Mouse (Mus musculus) CD8-positive naive resting alpha-beta T cell, adult 57 days (primary cell): ENCODE measurements around the gene Rnf208. TPM values are rescaled to one million over a fixed set of nuclear protein-coding genes. Genes with fewer than 3 reads are reported as not detected.

Experiments
- total RNA-seq: library from RNA; stranded (reverse); gene quantifications from one replicate; pipeline ENCODE4 v1.2.4, GENCODE M21; 2023

Gene Rnf208
- not detected for total RNA-seq

DNA sequence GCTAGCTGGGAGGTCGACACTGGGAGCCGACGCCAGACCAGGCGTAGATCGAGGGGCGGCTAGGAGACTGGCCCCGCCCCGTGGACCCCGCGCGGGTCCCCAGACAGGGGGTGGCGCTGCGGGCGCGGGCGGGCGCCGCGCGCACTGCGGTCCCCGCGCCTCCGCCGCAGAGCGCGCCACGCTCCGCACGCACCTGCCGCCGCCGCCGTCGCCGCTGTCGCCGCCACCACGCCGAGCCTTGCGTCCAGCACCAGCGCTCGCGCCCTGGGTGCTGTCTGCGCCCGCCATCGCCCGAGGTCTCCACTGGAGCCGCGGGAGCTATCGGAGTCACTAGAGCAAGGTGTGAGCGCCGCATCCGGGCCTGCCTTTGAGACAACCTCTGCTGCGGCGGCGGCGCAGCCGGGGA, at the start of gene Rnf208, which contains the start of gene Cysrt1:
Rnf208 (plus strand) TSS at position 155 of the 406 bp plus-strand sequence.
Cysrt1 (minus strand) TSS at position 352 of the 406 bp plus-strand sequence.

DNA sequence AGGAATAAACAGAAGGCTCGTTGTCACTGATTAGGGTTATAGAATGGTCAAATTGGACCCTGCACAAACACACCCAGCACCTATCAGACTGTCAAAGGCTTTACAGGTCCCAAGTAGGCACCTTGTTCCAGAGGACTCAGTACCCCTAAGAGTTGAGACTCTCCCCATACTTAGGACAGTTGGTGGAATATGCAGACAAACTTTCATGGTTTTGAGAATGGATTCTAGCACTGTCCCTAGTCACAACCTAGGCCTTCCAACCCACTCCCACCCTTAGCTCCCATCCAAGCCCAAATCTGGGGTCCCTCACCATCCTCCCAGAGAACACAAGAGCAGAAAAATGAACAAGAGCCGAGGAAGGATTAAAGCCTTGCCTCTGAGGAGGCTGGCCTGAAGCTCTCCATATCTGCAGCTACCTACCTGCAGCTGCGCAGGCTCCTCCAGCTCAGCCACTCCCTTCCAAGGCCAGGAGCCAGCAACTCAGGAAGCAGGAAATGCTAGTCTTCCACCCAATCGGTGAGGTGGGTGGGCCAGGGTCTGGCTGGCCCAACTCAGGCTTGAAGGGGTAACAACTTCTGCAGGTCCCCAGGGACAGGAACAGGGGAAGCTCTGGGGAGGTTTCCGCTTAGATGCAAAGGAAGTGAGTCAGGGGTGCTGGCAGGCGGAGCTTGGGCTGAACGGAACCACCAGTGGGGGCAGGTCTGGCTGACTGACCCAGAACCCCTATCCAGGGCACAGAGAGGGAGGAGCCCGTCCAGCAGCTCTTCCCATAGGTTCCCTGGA, 45.7 kb upstream of the Rnf208 start, which contains the start of gene Tor4a:
Tor4a (minus strand) TSS at position 715 of the 783 bp plus-strand sequence.

DNA sequence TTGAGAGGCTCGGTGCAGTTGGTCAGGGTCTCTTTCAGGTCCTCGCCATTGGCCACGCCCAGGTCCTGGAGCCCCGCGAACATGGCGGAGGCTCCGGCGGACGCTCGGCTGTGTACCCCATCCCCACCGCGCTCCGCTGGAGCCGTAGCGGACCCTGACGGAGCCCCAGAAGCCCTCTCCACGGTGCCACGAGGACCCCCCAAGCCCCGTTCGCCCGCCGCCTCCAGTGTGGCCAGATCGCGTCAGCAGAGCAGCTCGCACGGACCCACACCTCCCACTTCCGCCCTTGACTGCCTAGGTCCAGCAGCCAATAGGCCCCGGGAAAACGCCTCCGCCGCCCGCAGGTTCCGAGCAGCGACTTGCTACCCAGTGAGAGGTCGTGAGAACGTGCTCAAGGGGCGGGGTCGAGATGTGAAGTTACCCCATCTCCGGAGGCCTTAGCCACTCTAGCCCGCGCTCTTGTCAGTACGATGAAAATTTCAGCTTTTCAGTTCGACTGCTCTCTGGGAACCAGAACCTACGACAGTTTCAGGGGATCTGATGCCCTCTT, 30.9 kb upstream of the Rnf208 start, which contains the start of gene Nelfb:
Nelfb (minus strand) TSS at position 369 of the 550 bp plus-strand sequence.

DNA sequence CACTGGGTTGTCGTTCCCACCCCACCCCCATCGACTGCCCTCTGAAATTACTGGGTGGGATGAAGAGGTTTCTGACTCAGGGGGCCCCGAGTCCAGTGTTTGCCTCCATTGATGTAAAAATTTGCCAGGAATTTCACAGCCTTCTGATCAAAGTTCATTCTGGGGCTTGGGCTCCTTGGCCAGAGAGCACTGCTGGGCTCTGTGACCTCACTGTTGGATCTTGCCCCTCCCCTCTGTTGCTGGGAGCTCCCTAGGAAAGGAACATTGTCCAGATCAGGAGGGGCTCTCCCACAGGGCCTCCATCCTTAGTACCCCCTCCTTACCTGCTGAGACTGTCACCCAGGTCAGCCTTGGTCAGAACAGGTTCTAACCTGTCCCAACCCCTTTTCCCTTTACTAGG, 27.6 kb upstream of the Rnf208 start, which contains the start of gene Stpg3:
Stpg3 (minus strand) TSS at position 194 of the 400 bp plus-strand sequence.

DNA sequence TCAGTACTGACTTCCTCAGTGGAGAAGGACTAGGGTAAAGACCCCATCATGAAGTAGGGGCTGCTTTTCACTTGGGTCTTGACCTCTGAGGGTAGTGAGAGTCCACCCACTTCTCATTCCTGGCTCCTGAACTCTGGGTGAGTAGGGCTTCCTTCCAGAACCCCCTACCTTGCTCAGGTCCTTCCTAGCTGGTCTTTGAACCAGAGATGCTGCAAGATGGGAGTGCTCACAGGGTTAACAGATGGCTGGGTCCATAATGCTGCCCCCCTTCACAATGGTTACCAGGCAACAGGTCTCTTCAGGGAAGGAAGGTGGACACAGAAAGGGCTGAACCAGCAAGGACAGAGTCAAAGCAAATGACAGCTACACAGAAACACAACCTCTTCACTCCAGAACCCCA, 23.6 kb upstream of the Rnf208 start, which contains the start of gene Fam166a:
Fam166a (plus strand) TSS at position 301 of the 400 bp plus-strand sequence.

DNA sequence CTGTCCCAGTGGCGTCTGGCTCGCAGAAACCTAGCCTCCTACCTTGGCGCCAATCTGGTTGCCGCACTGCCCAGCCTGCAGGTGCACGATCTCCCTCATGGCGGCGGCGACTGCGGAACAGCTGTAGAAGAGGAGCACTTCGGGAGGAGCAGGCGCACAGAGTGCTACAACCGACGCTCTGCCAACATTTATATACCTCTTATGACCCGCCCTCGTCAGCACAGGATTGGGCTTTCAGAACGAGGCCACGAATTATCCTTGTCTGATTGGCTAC, 17.6 kb upstream of the Rnf208 start, which contains the start of gene Tubb4b:
Tubb4b (minus strand) TSS at position 211 of the 274 bp plus-strand sequence.

DNA sequence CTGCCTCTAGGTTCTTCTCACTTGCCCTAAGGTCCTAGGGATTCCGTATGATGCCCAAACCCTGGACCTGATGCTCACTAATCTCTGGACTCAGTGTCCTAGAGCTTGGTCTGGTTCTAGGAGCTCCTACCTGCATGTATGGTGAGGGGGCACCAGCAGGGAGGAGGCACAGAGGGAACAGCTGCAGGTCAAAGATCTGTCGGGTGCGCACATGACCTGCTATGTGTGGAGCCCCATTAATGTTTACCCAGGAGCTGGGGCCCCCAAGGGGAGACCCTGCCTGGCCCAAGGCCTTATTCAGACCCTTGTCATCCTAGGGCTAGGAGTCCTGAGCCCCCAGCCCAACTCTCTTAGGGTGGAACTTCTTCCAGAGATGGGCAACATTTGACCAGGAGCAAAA, 8.0 kb upstream of the Rnf208 start, which contains the start of gene Slc34a3:
Slc34a3 (minus strand) TSS at position 315 of the 400 bp plus-strand sequence.

DNA sequence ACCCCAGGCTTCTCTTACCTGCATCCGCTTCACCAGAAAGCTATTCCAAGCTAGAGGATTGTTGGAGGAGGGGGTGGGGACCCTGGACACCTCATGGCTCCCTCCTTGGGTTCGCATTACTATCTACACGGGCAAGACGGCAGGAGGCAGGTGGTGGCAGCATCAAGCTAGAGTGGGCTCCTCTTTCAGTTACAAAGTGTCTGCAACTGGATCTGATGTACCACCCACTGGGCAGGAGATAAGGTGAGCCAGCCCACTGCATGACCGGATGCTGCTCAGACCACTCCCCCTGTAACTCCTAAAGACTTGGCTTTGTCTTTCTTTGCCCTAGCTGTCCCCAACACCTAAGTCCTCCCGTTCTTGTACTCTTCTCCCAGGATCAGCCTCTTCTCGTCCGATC, 5.4 kb upstream of the Rnf208 start, which contains the start of gene Rnf224:
Rnf224 (minus strand) TSS at position 174 of the 400 bp plus-strand sequence.

DNA sequence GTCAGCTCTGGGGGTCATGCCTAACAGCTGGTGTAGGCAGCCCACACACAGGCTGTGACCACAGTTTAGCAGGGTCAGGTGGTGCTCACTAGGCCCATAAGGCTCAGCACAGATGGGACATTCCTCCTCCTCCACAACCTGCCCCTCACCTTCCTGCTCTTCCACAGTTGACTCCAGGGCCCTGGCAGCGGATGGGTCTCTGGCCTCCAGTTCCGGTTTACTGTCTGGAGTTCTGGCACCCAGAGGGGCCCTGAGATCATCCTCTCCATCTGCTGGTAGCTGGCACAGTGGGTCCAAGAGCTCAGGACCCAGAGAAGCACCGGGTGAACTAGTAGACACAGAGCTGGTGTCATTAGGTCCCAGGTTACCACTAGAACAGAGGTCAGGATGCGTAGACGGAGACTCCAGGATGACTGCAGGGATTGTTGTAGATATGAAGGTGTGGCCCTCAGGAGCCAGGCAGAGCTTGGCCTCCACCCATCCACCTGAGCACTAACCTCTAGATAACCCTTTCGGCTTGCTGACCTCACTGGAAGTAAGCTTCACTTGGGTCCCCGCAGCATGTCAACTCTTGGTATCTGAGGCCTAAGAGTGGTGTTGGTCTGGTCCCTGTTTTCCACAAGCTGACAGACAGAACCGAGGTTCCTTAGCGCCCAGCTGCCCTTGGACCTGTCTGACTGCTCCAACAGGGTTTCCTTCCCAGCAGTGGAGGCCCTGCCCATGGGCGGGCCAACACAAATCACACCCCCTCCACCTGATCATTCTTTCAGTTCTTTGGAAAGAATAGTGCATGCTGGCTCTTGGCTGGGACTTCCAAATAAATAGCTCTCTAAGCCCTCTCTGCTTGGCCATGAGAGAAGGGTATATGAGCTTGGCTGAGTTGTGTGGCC, 4.4 kb downstream of the Rnf208 start, which contains the start of gene AL732309.1:
AL732309.1 (minus strand) TSS at position 681 of the 890 bp plus-strand sequence.

DNA sequence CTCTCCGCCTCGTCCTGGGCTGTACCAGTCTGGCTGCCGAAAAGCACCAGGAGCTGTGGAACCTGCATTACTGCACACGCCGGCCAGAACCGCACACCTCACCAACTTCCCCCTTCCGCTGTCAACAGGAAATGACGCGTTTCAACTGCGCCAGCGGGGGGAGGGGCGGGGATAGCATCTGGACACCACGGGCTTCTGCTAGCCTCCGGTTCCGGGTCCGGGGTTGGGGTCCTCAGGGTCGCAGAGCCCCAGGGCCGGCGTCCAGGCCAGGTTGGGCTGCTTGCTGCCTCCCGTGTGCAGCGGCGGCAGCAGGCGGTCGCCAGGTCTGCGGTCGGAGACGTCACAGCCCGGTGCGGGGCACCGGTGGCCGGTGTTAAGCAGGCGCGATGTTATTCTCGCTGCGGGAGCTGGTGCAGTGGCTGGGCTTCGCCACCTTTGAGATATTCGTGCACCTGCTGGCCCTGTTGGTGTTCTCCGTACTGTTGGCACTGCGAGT, 13.3 kb downstream of the Rnf208 start, which contains the start of gene Tmem203:
Tmem203 (plus strand) TSS at position 156 of the 496 bp plus-strand sequence.

DNA sequence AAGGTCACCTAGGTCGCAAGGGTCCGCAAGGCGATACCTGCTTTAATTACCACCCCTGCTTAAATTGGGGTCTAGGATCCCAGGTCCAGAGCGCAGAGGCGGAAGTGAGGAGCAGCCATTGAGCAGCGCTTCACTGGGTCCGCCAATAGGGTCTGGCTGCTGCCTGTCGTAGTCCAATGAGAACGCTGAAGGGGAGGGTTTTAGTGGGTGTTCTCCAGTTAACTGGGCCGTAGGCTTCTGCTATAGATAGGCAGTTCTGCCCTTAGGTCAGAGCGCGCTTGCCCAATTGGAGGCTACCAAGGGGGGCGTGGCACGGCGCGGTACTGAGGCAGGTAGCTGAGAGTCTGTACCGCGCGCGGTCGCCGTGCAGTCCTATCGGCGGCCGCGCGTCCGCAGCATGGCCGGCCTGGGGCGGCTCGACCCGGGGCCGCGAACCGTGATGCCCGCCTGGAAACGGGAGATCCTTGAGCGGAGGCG, 20.3 kb downstream of the Rnf208 start, which contains the start of gene Tprn:
Tprn (plus strand) TSS at position 328 of the 477 bp plus-strand sequence.

DNA sequence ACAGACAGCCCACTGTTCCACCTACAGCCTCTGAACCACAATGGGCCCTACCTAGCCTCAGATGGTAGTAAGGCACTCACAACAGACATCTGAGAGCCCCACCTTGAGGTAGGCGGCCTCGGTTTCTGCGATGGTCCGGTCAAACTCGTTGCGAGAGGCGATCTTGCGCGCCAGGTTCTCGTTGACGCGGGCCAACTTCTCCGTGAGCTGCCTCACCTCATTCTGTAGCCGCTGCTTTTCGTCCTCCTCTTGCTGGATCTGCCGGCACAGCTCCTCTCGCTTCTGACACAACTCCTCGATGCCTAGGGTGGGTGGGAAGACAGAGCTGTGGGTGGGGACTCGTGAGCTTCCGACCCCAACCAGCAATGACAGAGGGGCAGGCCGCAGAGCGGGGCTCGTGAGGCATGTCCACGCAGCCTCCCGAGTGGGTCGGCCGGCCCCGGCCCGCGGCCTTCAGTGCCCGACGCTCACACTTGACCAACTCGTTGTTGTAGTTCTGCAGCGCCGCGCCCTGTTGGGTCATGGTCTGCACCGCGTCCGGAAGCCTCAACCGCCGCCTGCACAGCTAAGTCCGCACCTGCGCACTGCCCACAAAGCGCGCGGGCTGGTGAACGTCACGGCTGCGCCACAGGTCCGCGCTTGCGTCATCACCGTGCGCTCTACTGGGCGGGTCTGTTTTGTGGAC, 29.9 kb downstream of the Rnf208 start, which contains the start of the genes Ssna1 and Anapc2:
Ssna1 (minus strand) TSS at position 612 of the 685 bp plus-strand sequence.
Anapc2 (plus strand) TSS at position 652 of the 685 bp plus-strand sequence.

DNA sequence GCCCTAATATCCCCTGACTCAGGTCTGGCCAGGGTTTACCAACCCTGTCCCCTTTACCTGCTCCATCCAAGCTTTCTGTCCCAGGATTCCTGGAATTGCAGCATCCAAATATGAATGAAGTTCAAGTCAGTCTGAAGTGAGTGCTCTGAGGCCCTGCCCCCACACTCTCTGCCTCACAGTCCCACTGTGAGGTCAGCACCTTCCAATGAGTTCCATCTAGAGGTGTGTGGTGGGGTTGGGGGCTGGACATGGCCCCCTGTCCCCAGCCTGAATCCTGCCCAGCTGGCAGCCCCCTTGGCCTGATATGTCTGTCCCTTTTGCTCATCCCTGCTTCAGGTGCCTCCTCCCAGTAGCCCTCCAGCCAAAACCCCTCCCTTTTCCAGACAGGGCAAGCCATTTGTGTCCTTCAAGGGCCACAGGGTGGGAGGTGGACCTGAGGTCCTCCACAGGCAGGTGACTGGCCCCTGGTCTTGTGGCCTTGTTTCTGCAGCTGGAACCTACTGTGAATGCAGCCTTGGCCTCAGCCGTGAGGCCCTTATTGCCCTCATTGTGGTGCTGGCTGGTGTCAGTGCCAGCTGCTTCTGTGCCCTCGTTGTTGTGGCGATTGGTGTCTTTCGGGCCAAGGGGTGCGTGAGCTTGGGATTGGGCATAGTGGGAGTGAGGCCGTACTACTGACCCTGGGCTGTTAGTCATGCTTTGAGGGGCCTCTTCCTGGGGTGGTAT, 46.0 kb downstream of the Rnf208 start, which contains the start of gene Tmem210:
Tmem210 (plus strand) TSS at position 219 of the 723 bp plus-strand sequence.

DNA sequence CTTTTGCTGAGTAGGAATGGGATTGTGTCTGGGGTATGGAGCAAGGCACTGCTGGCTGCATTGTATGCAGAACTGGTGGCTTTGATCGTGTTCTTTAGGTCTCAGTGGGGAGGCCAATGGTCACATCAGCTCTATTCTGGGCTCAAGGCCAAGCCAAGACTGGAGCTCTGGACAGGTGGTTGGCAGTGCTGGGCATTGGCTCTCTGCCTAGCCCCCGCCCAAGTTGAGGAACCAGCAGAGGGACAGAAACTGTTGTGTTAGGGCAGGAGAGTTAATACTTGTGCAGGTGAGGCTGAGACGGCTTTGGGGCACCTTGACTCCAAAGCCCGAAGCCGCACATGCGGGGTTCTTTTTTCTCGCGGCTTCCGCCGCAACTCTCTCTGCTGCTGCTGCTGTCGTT, 47.6 kb downstream of the Rnf208 start, which contains the start of gene Lrrc26:
Lrrc26 (plus strand) TSS at position 265 of the 400 bp plus-strand sequence.

Other genes with a start within 250 kb of the Rnf208 start
- 22.7 TPM for gene Nsmf, start 187.9 kb upstream of the Rnf208 start, total RNA-seq
- not detected for gene Entpd8, start 162.0 kb upstream of the Rnf208 start, total RNA-seq
- gene Noxa1, start 147.1 kb upstream of the Rnf208 start, total RNA-seq, result not detected
- 3.3 TPM for gene Nrarp, start 61.5 kb upstream of the Rnf208 start, total RNA-seq
- 25.9 TPM for gene Tor4a, start 45.4 kb upstream of the Rnf208 start, total RNA-seq
- 68.2 TPM for gene Nelfb, start 30.8 kb upstream of the Rnf208 start, total RNA-seq
- gene Stpg3, start 27.6 kb upstream of the Rnf208 start, total RNA-seq, result not detected
- not detected for gene Fam166a, start 23.5 kb upstream of the Rnf208 start, total RNA-seq
- 105 TPM for gene Tubb4b, start 17.6 kb upstream of the Rnf208 start, total RNA-seq
- gene Slc34a3, start 7.9 kb upstream of the Rnf208 start, total RNA-seq, result not detected
- gene Rnf224, start 5.5 kb upstream of the Rnf208 start, total RNA-seq, result not detected
- not detected for gene Cysrt1, start 197 bp downstream of the Rnf208 start, total RNA-seq
- gene AL732309.1, start 4.6 kb downstream of the Rnf208 start, total RNA-seq, result 11.0 TPM
- gene Tmem203, start 13.2 kb downstream of the Rnf208 start, total RNA-seq, result 20.6 TPM
- 20.0 TPM for gene Tprn, start 20.4 kb downstream of the Rnf208 start, total RNA-seq
- gene Ssna1, start 30.2 kb downstream of the Rnf208 start, total RNA-seq, result 39.1 TPM
- gene Anapc2, start 30.2 kb downstream of the Rnf208 start, total RNA-seq, result 92.6 TPM
- gene Tmem210, start 45.9 kb downstream of the Rnf208 start, total RNA-seq, result not detected
- gene Lrrc26, start 47.7 kb downstream of the Rnf208 start, total RNA-seq, result not detected
- not detected for gene Grin1, start 76.9 kb downstream of the Rnf208 start, total RNA-seq
- gene Man1b1, start 90.1 kb downstream of the Rnf208 start, total RNA-seq, result 34.4 TPM
- 13.0 TPM for gene Dpp7, start 114.1 kb downstream of the Rnf208 start, total RNA-seq
- gene Uap1l1, start 123.4 kb downstream of the Rnf208 start, total RNA-seq, result 12.6 TPM
- not detected for gene Sapcd2, start 130.1 kb downstream of the Rnf208 start, total RNA-seq
- not detected for gene Entpd2, start 153.6 kb downstream of the Rnf208 start, total RNA-seq
- 2.3 TPM for gene Npdc1, start 157.1 kb downstream of the Rnf208 start, total RNA-seq
- 0.52 TPM for gene Fut7, start 181.0 kb downstream of the Rnf208 start, total RNA-seq
- gene Abca2, start 186.4 kb downstream of the Rnf208 start, total RNA-seq, result 80.3 TPM
- gene Clic3, start 214.6 kb downstream of the Rnf208 start, total RNA-seq, result not detected
- gene Paxx, start 218.8 kb downstream of the Rnf208 start, total RNA-seq, result 83.0 TPM
- gene Ptgds, start 227.8 kb downstream of the Rnf208 start, total RNA-seq, result not detected